Mouse (Mus musculus): ENCODE data around the gene Ppm1m.

GRCm38 (mm10) chr9:106177799-106178198 is 21.7 kb downstream of the Ppm1m start:
- TF ChIP-seq CTCF (IDR thresholded peaks at IDR 0.05; ENCODE audit: borderline replicate concordance, insufficient read depth, low read length) (no peak), POLR2A (IDR thresholded peaks at IDR 0.05; ENCODE audit: low read depth, low read length) (no peak)
